Mouse (Mus musculus): ENCODE measurements around the gene Atxn2l. TPM values are rescaled to one million over a fixed set of nuclear protein-coding genes. Genes with fewer than 3 reads are reported as not detected.

Gene Atxn2l
- polyA plus RNA-seq, 1 experiment from 2014 or later: 38.8 TPM

DNA sequence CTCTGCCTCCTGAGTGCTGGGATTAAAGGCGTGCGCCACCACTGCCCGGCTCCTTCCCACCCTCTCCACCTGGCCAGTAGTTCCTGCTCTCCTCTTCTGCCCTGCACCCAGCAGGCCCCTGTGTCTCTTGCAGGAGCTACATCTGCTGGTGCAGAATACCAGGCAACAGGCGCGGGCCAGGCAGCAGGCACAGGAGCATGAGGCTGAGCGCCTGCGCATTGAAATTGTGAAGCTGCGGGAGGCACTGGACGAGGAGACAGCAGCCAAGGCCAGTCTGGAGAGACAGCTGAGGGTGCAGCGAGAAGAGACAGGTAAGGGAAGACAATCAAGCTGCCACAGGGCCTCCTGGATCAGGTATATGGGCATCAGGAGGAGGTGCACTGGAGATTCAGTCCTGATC lies 59.2 kb downstream of the Atxn2l start:
- H3K36me3 ChIP-seq (ENCODE audit: control insufficient read depth, insufficient read depth, low read length): peaks cover 61% of the 10 kb centered on the region

More for the DNA sequence above, 59.2 kb downstream of the Atxn2l start:
- Histone ChIP-seq H3K9ac (ENCODE audit: low read length) (no peak overlapping the region), H3K27me3 (ENCODE audit: control insufficient read depth, insufficient read depth, low read length) (no peaks in the 10 kb centered on the region), H3K4me1 (ENCODE audit: control insufficient read depth in 2 of 2, insufficient read depth in 2 of 2, low read length in 2 of 2) (no peaks in the 10 kb centered on the region), H3K4me3 (ENCODE audit: control insufficient read depth in 1 of 2, insufficient read depth in 1 of 2, low read depth in 1 of 2, low read length in 2 of 2) (no peak overlapping the region), H3K27ac (replicated peaks in 1 of 2; ENCODE audit: control insufficient read depth in 1 of 2, insufficient read depth in 1 of 2, low read depth in 2 of 2, low read length in 2 of 2) (no peak overlapping the region), H3K4me2 (ENCODE audit: low read length) (no peak overlapping the region), H3K9me3 (ENCODE audit: control insufficient read depth, low read length) (no peaks in the 10 kb centered on the region)
- WGBS: 95% methylated on average over 10 of the region's 10 CpGs
- ATAC-seq (ENCODE audit: insufficient number of reproducible peaks, insufficient read depth, low FRiP score, low read depth): no peak

Other genes starting within 250 kb of the Atxn2l start
- 15.2 and 16.8 TPM in 2 replicates for gene Sbk1, start 230.8 kb downstream of the Atxn2l start, polyA plus RNA-seq (2014; fragmentation: Nextera tagmentation; extraction: Ambion mirVana)
- 3.3 and 3.4 TPM in 2 replicates for gene Lat, start 133.9 kb downstream of the Atxn2l start, polyA plus RNA-seq (2014; fragmentation: Nextera tagmentation; extraction: Ambion mirVana)
- 35.1 and 35.8 TPM in 2 replicates for gene Spns1, start 126.0 kb downstream of the Atxn2l start, polyA plus RNA-seq (2014; fragmentation: Nextera tagmentation; extraction: Ambion mirVana)
- gene Nfatc2ip, start 106.7 kb downstream of the Atxn2l start, polyA plus RNA-seq (2014; fragmentation: Nextera tagmentation; extraction: Ambion mirVana): 1.3 and 2.0 TPM in 2 replicates
- not detected in 2 replicates for gene Cd19, start 88.5 kb downstream of the Atxn2l start, polyA plus RNA-seq (2014; fragmentation: Nextera tagmentation; extraction: Ambion mirVana)
- 19.6 and 19.8 TPM in 2 replicates for gene Rabep2, start 74.7 kb downstream of the Atxn2l start, polyA plus RNA-seq (2014; fragmentation: Nextera tagmentation; extraction: Ambion mirVana)
- 0.26 and 1.3 TPM in 2 replicates for gene Atp2a1, start 40.3 kb downstream of the Atxn2l start, polyA plus RNA-seq (2014; fragmentation: Nextera tagmentation; extraction: Ambion mirVana)
- 35.6 and 39.0 TPM in 2 replicates for gene Sh2b1, start 28.0 kb downstream of the Atxn2l start, polyA plus RNA-seq (2014; fragmentation: Nextera tagmentation; extraction: Ambion mirVana)
- 188 and 199 TPM in 2 replicates for gene Tufm, start 16.1 kb downstream of the Atxn2l start, polyA plus RNA-seq (2014; fragmentation: Nextera tagmentation; extraction: Ambion mirVana)
- 112 and 116 TPM in 2 replicates for gene Eif3c, start 63.0 kb upstream of the Atxn2l start, polyA plus RNA-seq (2014; fragmentation: Nextera tagmentation; extraction: Ambion mirVana)
- 0.53 and 0.81 TPM in 2 replicates for gene Apobr, start 81.5 kb upstream of the Atxn2l start, polyA plus RNA-seq (2014; fragmentation: Nextera tagmentation; extraction: Ambion mirVana)
- 14.2 and 21.8 TPM in 2 replicates for gene Cln3, start 82.4 kb upstream of the Atxn2l start, polyA plus RNA-seq (2014; fragmentation: Nextera tagmentation; extraction: Ambion mirVana)
- not detected in 2 replicates for gene Il27, start 91.5 kb upstream of the Atxn2l start, polyA plus RNA-seq (2014; fragmentation: Nextera tagmentation; extraction: Ambion mirVana)
- 7.4 and 10.9 TPM in 2 replicates for gene Nupr1, start 127.4 kb upstream of the Atxn2l start, polyA plus RNA-seq (2014; fragmentation: Nextera tagmentation; extraction: Ambion mirVana)
- 22.4 and 30.2 TPM in 2 replicates for gene Sgf29, start 145.9 kb upstream of the Atxn2l start, polyA plus RNA-seq (2014; fragmentation: Nextera tagmentation; extraction: Ambion mirVana)
- gene Sult1a1, start 173.0 kb upstream of the Atxn2l start, polyA plus RNA-seq (2014; fragmentation: Nextera tagmentation; extraction: Ambion mirVana): 12.3 and 13.5 TPM in 2 replicates
- gene Bola2, start 192.0 kb upstream of the Atxn2l start, polyA plus RNA-seq (2014; fragmentation: Nextera tagmentation; extraction: Ambion mirVana): 91.7 and 102 TPM in 2 replicates
- 4.6 and 5.5 TPM in 2 replicates for gene Slx1b, start 192.3 kb upstream of the Atxn2l start, polyA plus RNA-seq (2014; fragmentation: Nextera tagmentation; extraction: Ambion mirVana)
- gene Coro1a, start 204.3 kb upstream of the Atxn2l start, polyA plus RNA-seq (2014; fragmentation: Nextera tagmentation; extraction: Ambion mirVana): 10.2 and 13.7 TPM in 2 replicates